Mouse (Mus musculus): ENCODE results near the gene Igfbp2. TPM values are rescaled to one million over a fixed set of nuclear protein-coding genes. Genes with fewer than 3 reads are reported as not detected.
A peak's percentile ranks its signal among the peaks of the same experiment; 100 is the strongest.

Gene Igfbp2
- polyA plus RNA-seq, 1 experiment from 2014 or later: 262 TPM

- H3K4me1 ChIP-seq (ENCODE audit: control insufficient read depth, insufficient read depth, low read length): peaks cover 24% of the 10 kb centered on the region
- WGBS: 5% methylated on average over 4 of the region's 4 CpGs
Measured at GRCm38 (mm10) chr1:72825921-72826320, 1.6 kb downstream of the Igfbp2 start.

DNA sequence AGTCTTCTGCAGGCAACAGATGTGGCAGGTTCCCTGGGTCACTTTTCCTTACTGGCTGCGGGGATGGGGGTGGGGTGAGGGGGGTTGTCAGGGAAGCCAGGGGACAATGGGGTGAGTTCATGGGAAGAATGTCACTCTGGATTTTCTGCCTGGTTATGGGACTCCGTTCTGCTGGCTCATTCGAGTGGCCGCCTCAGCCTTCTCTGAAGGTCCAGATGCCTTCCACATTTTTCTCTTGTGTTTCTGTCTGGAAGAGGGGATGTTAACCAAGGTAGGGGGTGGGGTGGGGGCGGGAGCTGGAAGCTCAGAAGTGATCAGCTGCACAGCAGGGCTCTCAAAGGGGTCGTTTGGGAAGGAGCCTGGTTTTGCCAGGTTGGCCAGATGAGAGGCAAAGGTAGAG, 2.1 kb downstream of the Igfbp2 start:
- Histone ChIP-seq H3K36me3 (ENCODE audit: control insufficient read depth, insufficient read depth, low read length) (no peaks in the 10 kb centered on the region), H3K9ac (ENCODE audit: low read depth, low read length) (peak overlapping the region; percentile 85), H3K4me3 (ENCODE audit: low read depth, low read length) (peak overlapping the region; percentile 72), H3K4me2 (ENCODE audit: low read length) (peak overlapping the region; percentile 78), H3K9me3 (replicated peaks; ENCODE audit: control insufficient read depth, low read length, poor library complexity, severe bottlenecking) (no peaks in the 10 kb centered on the region), H3K4me1 (ENCODE audit: control insufficient read depth, insufficient read depth, low read length) (peaks cover 24% of the 10 kb centered on the region), H3K27me3 (ENCODE audit: control insufficient read depth, insufficient read depth, low read depth, low read length) (no peaks in the 10 kb centered on the region), H3K27ac (ENCODE audit: low read length) (peak overlapping the region; percentile 79)
- under 1% methylated on average over 6 of the region's 6 CpGs for WGBS
- ATAC-seq: no peak

More at GRCm38 (mm10) chr1:72825921-72826320, 1.6 kb downstream of the Igfbp2 start:
- Histone ChIP-seq H3K4me3 (ENCODE audit: low read depth, low read length) (peak overlapping the region; percentile 72), H3K27ac (ENCODE audit: low read length) (peak overlapping the region; percentile 41; the same call in 1 of the 2 replicates), H3K9ac (ENCODE audit: low read depth, low read length) (peak overlapping the region; percentile 85), H3K36me3 (ENCODE audit: control insufficient read depth, insufficient read depth, low read length) (no peaks in the 10 kb centered on the region), H3K27me3 (ENCODE audit: control insufficient read depth, insufficient read depth, low read depth, low read length) (no peaks in the 10 kb centered on the region), H3K9me3 (replicated peaks; ENCODE audit: control insufficient read depth, low read length, poor library complexity, severe bottlenecking) (no peaks in the 10 kb centered on the region), H3K4me2 (ENCODE audit: low read length) (peak overlapping the region; percentile 78)
- no peak for ATAC-seq

DNA sequence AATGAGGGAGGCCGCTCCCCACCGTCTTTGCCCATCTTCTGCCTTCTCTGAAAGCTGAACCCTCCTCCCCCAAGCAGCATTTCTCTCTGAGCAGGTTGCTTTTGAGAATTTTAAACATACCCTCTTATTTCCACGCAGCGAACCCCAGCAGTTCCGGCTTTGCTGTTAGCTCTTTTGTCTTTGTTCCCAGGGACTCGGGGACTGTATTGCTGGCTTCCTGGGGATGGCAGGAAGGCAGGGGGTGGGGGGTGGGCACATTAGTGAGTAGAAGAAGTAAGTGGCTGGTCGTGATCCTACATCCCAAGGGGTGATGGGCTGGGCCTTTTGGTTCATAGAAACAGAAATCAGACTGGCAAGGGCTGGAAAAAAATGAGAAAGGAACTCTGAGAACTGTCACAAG, 2.6 kb downstream of the Igfbp2 start:
- Histone ChIP-seq H3K27me3 (ENCODE audit: control insufficient read depth, insufficient read depth, low read depth, low read length) (no peaks in the 10 kb centered on the region), H3K4me2 (ENCODE audit: low read length) (peak overlapping the region; percentile 78), H3K9ac (ENCODE audit: low read depth, low read length) (peak overlapping the region; percentile 85), H3K9me3 (replicated peaks; ENCODE audit: control insufficient read depth, low read length, poor library complexity, severe bottlenecking) (no peaks in the 10 kb centered on the region), H3K27ac (ENCODE audit: low read length) (peak overlapping the region; percentile 79), H3K4me3 (ENCODE audit: low read depth, low read length) (peak overlapping the region; percentile 72), H3K36me3 (ENCODE audit: control insufficient read depth, insufficient read depth, low read length) (no peaks in the 10 kb centered on the region), H3K4me1 (ENCODE audit: control insufficient read depth, insufficient read depth, low read length) (peaks cover 24% of the 10 kb centered on the region)
- ATAC-seq: no peak
- 7% methylated on average over 7 of the region's 7 CpGs for WGBS

DNA sequence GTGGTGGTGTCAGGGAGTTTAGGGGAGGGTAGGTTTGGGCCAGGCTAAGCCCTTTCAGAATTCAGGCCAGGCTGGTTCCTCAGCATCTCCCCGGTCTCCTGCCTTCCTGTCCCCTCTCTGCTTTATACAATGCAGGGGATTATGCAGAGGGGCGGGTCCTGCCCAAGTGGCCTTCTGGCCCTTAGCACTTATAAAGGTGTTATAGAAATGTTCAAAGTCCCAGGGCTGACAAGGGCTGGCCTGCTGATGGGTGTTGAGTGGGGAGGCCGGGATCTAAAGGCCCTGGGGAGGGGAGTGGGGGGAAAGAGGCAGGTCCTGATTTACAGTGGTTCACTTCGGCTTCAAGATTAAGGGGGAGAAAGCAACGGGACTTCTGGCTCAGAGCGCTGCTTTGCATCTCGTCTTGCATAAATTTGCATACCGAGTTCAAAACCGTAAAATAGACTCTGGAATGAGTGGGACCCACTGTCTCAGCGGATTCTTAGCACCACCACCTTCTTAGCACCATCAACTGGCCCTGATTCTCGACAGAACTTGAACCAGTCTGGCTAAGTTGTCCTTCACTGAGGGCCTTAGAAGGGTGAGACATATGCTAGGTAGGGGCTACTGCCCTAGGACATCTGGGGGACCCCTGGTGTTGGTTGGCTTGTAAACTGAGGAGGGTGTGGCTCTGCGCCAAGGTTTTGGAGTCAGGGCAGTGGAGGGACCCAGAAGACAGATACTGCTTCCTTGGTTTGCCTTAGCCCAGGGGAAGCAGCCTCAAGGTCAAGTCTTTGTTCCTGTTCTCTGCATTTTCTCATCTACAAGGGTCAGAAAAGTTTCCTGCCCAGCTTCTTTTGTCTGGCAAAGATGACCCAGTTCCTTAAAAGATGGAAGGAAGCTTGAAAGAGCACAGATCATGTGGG, 3.4 kb downstream of the Igfbp2 start:
- peak; percentile 33 for ATAC-seq
- WGBS: 14% methylated on average over 12 of the region's 12 CpGs

DNA sequence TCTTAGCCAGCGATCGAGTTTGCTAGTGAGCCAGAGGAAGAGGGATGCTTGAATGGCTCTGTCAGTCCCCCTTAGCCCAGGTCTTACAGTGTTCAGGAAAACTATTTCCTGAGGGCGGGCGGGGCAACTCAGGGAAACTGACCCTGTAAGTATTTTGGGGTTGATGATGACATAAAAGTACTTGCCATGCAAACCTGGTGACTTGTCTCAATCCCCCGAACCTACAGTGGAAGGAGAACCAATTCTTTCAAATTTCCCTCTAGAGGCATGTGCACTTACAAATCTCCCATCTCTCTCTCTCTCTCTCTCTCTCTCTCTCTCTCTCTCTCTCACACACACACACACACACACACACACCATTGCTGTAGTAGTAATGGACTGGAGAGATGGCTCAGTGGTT, 4.5 kb downstream of the Igfbp2 start:
- Histone ChIP-seq H3K27me3 (ENCODE audit: control insufficient read depth, insufficient read depth, low read depth, low read length) (no peaks in the 10 kb centered on the region), H3K9ac (ENCODE audit: low read depth, low read length) (no peak overlapping the region), H3K27ac (ENCODE audit: low read length) (no peak overlapping the region), H3K36me3 (ENCODE audit: control insufficient read depth, insufficient read depth, low read length) (no peaks in the 10 kb centered on the region), H3K9me3 (replicated peaks; ENCODE audit: control insufficient read depth, low read length, poor library complexity, severe bottlenecking) (no peaks in the 10 kb centered on the region), H3K4me1 (ENCODE audit: control insufficient read depth, insufficient read depth, low read length) (peaks cover 23% of the 10 kb centered on the region), H3K4me3 (ENCODE audit: low read depth, low read length) (no peak overlapping the region), H3K4me2 (ENCODE audit: low read length) (no peak overlapping the region)
- no peak for ATAC-seq
- WGBS: 98% methylated on average over 5 of the region's 5 CpGs

More for the DNA sequence above, 3.4 kb downstream of the Igfbp2 start:
- peak overlapping the region; percentile 79 for H3K27ac ChIP-seq (ENCODE audit: low read length)
- H3K27me3 ChIP-seq (ENCODE audit: control insufficient read depth, insufficient read depth, low read depth, low read length): no peaks in the 10 kb centered on the region
- H3K4me3 ChIP-seq (ENCODE audit: low read depth, low read length): peak overlapping the region; percentile 72
- H3K4me2 ChIP-seq (ENCODE audit: low read length): peak overlapping the region; percentile 78
- H3K9ac ChIP-seq (ENCODE audit: low read depth, low read length): peak overlapping the region; percentile 85
- no peaks in the 10 kb centered on the region for H3K36me3 ChIP-seq (ENCODE audit: control insufficient read depth, insufficient read depth, low read length)
- H3K9me3 ChIP-seq (replicated peaks; ENCODE audit: control insufficient read depth, low read length, poor library complexity, severe bottlenecking): no peaks in the 10 kb centered on the region
- H3K4me1 ChIP-seq (ENCODE audit: control insufficient read depth, insufficient read depth, low read length): peaks cover 24% of the 10 kb centered on the region

DNA sequence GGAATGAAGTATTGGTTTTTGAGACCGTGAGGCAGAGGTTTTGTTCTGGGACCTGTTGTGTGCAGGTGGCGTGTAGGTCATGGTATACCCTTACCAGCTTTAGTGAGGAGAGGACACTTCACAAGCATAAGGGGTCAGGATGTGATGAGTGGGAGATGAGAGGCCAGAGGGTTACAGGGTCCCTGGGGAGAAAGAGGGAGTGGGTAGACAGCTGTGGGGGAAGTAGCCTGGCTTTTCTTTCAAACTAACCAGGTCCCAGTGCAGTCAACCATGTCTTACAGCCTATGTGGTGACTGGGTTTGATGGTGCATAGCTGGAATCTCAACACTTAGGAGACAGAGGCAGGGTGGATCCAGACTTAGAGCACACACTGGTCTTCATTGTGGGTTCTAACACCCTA, 6.2 kb downstream of the Igfbp2 start:
- no peaks in the 10 kb centered on the region for H3K9me3 ChIP-seq (replicated peaks; ENCODE audit: control insufficient read depth, low read length, poor library complexity, severe bottlenecking)
- H3K27me3 ChIP-seq (ENCODE audit: control insufficient read depth, insufficient read depth, low read depth, low read length): no peaks in the 10 kb centered on the region
- no peaks in the 10 kb centered on the region for H3K36me3 ChIP-seq (ENCODE audit: control insufficient read depth, insufficient read depth, low read length)
- H3K27ac ChIP-seq (ENCODE audit: low read length): no peak overlapping the region
- H3K4me2 ChIP-seq (ENCODE audit: low read length): no peak overlapping the region
- no peak overlapping the region for H3K9ac ChIP-seq (ENCODE audit: low read depth, low read length)
- H3K4me3 ChIP-seq (ENCODE audit: low read depth, low read length): no peak overlapping the region
- H3K4me1 ChIP-seq (ENCODE audit: control insufficient read depth, insufficient read depth, low read length): peaks cover 21% of the 10 kb centered on the region
- WGBS: 92% methylated on average over 2 of the region's 2 CpGs
- no peak for ATAC-seq

DNA sequence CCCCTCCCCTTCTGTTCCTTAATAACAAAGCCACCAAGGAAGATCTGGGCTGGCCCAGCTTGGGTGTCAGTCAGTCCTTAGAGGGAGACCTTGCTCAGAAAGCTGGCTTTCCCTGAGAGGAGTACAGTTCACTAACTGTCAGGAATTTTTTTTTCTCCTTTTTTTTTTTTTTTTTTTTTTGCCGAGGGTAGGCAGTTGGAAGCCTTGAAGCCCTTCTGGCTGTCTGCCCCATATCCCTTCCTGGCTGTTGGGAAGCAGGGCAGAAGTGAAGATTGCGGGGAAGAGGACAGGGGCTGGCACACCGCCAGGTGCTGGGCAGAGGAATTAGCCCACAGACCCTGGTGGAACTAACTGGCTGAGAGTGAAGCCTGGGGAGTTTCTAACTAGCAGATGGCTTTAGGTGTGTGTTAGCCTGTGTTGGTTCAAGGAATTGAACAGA, 8.4 kb downstream of the Igfbp2 start:
- Histone ChIP-seq H3K27ac (ENCODE audit: low read length) (0 out of 2 replicates have a peak overlapping the region, but pooled peaks have one; percentile 44), H3K9ac (ENCODE audit: low read depth, low read length) (no peak overlapping the region), H3K4me3 (ENCODE audit: low read depth, low read length) (no peak overlapping the region), H3K9me3 (replicated peaks; ENCODE audit: control insufficient read depth, low read length, poor library complexity, severe bottlenecking) (no peaks in the 10 kb centered on the region), H3K4me1 (ENCODE audit: control insufficient read depth, insufficient read depth, low read length) (peaks cover 6% of the 10 kb centered on the region), H3K4me2 (ENCODE audit: low read length) (no peak overlapping the region), H3K36me3 (ENCODE audit: control insufficient read depth, insufficient read depth, low read length) (no peaks in the 10 kb centered on the region), H3K27me3 (ENCODE audit: control insufficient read depth, insufficient read depth, low read depth, low read length) (no peaks in the 10 kb centered on the region)
- no peak for ATAC-seq
- 56% methylated on average over 3 of the region's 3 CpGs for WGBS

GRCm38 (mm10) chr1:72833563-72833962, 9.3 kb downstream of the Igfbp2 start:
- H3K27ac ChIP-seq (ENCODE audit: low read length): no peak overlapping the region
- no peaks in the 10 kb centered on the region for H3K4me1 ChIP-seq (ENCODE audit: control insufficient read depth, insufficient read depth, low read length)
- H3K9ac ChIP-seq (ENCODE audit: low read depth, low read length): no peak overlapping the region
- H3K9me3 ChIP-seq (replicated peaks; ENCODE audit: control insufficient read depth, low read length, poor library complexity, severe bottlenecking): no peaks in the 10 kb centered on the region
- no peak overlapping the region for H3K4me3 ChIP-seq (ENCODE audit: low read depth, low read length)
- no peaks in the 10 kb centered on the region for H3K27me3 ChIP-seq (ENCODE audit: control insufficient read depth, insufficient read depth, low read depth, low read length)
- no peaks in the 10 kb centered on the region for H3K36me3 ChIP-seq (ENCODE audit: control insufficient read depth, insufficient read depth, low read length)
- ATAC-seq: no peak
- WGBS: 70% methylated on average over 4 of the region's 4 CpGs
- no peak overlapping the region for H3K4me2 ChIP-seq (ENCODE audit: low read length)

DNA sequence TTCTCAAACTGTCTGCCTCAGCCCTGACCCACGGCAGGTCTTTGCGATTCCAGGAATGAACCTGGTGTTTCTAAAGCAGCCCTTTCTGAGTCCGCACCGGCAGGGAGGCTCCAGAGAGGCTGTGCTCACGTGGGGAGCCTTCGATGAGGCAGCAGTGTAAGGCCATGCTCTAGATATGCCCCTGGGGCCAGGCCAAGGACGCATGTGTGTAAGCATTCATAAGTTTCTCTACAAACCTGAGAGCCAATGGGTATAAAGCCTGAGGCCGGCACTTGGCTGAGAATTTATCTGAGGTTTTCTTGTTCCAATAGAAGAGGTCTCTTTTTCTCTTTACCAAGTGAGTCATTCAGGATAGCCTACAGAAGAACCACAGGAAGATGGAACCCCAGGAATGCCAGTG, 15.1 kb downstream of the Igfbp2 start:
- Histone ChIP-seq H3K36me3 (ENCODE audit: control insufficient read depth, insufficient read depth, low read length) (no peaks in the 10 kb centered on the region), H3K4me1 (ENCODE audit: control insufficient read depth, insufficient read depth, low read length) (no peaks in the 10 kb centered on the region), H3K27ac (ENCODE audit: low read length) (no peak overlapping the region), H3K9ac (ENCODE audit: low read depth, low read length) (no peak overlapping the region), H3K4me2 (ENCODE audit: low read length) (no peak overlapping the region), H3K4me3 (ENCODE audit: low read depth, low read length) (no peak overlapping the region), H3K27me3 (ENCODE audit: control insufficient read depth, insufficient read depth, low read depth, low read length) (no peaks in the 10 kb centered on the region), H3K9me3 (replicated peaks; ENCODE audit: control insufficient read depth, low read length, poor library complexity, severe bottlenecking) (no peaks in the 10 kb centered on the region)
- 81% methylated on average over 8 of the region's 8 CpGs for WGBS
- ATAC-seq: no peak
